Mouse (Mus musculus): Measurements from ENCODE around the gene Cped1.

- TF ChIP-seq CHD2 (IDR thresholded peaks at IDR 0.05; ENCODE audit: low read length), result no peak
- no peak for TF ChIP-seq MAFK (IDR thresholded peaks at IDR 0.05; ENCODE audit: borderline replicate concordance, low read depth, low read length)
- TF ChIP-seq ETS1 (IDR thresholded peaks at IDR 0.05; ENCODE audit: low read depth, low read length), result no peak
- no peak for TF ChIP-seq MAX (IDR thresholded peaks at IDR 0.05; ENCODE audit: low read length)
- no peak for TF ChIP-seq GABPA (IDR thresholded peaks at IDR 0.05; ENCODE audit: low read depth, low read length)
Measured at GRCm38 (mm10) chr6:21991151-21991550, 5.4 kb downstream of the Cped1 start.
